Mouse (Mus musculus): ENCODE data around the gene Ggt7. TPM values are rescaled to one million over a fixed set of nuclear protein-coding genes. Genes with fewer than 3 reads are reported as not detected.

Gene Ggt7
- total RNA-seq, 2 experiments from 2014 or later: 0.74 to 0.78 TPM

Other genes with a start within 250 kb of the Ggt7 start
- 100 to 1,000 TPM; 692 to 703 TPM for gene Map1lc3a, start 241.9 kb downstream of the Ggt7 start, total RNA-seq (2021)
- 10 to 100 TPM; 29.6 TPM for gene Pigu, start 160.8 kb downstream of the Ggt7 start, total RNA-seq (2021)
- gene Trp53inp2, start 137.2 kb downstream of the Ggt7 start, total RNA-seq (2021): 100 to 1,000 TPM; 560 to 604 TPM
- gene Ncoa6, start 44.3 kb downstream of the Ggt7 start, total RNA-seq (2021): 10 to 100 TPM; 33.4 to 34.7 TPM
- gene Acss2, start 289 bp downstream of the Ggt7 start, total RNA-seq (2021): 10 to 100 TPM; 34.1 to 34.2 TPM
- gene Gss, start 74.6 kb upstream of the Ggt7 start, total RNA-seq (2021): 10 to 100 TPM; 14.5 to 15.9 TPM
- gene Myh7b, start 93.0 kb upstream of the Ggt7 start, total RNA-seq (2021): 10 to 100 TPM; 31.7 to 37.8 TPM
- gene Trpc4ap, start 174.1 kb upstream of the Ggt7 start, total RNA-seq (2021): 10 to 100 TPM; 81.3 to 82.5 TPM
- 1 to 10 TPM; 7.8 to 9.5 TPM for gene Edem2, start 211.2 kb upstream of the Ggt7 start, total RNA-seq (2021)
- not detected for gene Gm17581, start 217.6 kb upstream of the Ggt7 start, total RNA-seq (2021)
- gene Procr, start 232.9 kb upstream of the Ggt7 start, total RNA-seq (2021): 1 to 10 TPM; 4.8 to 6.1 TPM

All from heart, postnatal 14 days (tissue).